Mouse (Mus musculus) spleen, postnatal 14 days (tissue): ENCODE results near the gene Fam173b.
"Not testable (repeated sequence)": the region's sequence is repeated elsewhere in the genome, so short reads cannot be mapped to it uniquely, and the experiment has no call there.

ENCODE experiments used
- DNase-seq, 2 experiments: peaks; one replicate each; pipeline ENCODE4 v3.0.0; 2021 to 2022; ENCODE audit warnings: low spot score in 2 of 2

The Fam173b gene

DNA sequence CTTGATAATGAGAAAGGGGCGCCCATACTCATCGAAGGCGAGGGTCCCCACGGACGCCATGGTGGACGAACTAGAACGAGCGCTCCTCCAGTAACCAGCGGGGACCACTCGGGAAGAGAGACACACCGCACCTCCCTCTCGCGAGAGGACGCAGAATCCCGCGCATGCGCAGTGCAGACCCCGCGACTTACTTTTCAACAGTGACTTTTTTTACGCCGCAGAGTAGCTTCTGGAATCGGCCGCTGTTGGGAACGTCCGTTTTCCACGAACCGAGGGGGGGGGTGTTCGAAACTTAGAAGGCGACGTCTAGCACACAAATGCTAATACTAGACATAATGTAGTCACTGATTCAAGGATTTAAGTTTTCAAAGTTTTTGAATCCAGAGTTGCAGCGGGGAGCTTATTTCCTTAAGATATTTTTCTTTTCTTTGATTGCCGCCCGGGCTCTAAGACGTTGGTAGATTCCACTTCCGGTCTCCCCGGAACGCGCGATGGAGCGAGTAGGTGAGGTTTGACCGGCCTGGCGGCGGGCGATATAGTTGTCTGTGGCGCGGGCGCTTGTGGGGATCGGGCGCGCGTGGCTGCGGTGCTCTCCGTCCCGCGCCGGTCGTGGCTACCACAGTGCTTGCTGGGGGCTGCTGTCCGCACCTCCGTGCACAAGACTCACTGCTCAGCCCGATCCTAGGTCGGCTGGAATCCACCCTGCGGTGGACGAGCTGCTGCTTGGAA lies at the start of gene Fam173b, which contains the start of gene Cct5:
Gene Fam173b, plus strand, starts transcription at position 207 of the 729 bp plus-strand sequence.
Gene Cct5, minus strand, starts transcription at position 159 of the 729 bp plus-strand sequence.
- peak; percentile 98 for DNase-seq

DNA sequence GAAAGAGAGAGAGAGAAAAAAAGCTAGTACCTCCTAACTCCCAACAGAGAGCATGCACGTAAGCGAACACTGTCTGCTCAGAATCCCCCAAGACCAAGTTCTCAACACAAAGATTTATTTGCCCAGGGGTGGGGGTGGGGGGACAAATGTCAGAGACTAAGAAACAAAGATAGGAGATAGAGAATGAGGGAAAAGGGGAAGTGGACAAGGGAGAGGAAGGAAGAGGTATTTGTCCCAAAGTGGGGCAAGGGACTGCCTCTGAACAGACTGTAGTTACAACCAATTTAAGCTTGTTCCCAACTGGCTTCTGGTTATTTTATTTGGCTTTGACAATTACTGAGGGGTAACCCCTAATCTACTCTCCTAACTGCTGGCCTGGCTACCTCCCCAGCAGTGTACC lies 46.8 kb upstream of the Fam173b start:
- no peak for DNase-seq

DNA sequence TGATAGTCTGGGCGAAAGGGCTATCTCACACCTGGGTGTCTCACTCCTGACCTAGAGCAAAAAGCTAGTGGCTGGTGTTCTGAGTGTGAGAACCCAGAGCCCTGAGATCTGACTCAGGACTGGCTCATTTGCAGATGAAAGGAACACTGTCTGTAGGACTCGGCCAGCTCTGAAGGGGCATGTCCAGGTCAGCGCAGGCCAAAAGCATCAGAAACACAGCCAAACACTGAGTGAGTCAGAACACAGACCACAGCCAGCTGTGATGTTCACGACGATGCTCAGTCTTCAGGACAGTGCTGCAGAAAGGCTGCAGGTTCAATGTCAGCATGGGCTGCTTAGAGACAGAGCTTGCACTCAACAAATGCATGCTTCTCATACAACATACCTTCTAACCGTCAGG lies 40.3 kb upstream of the Fam173b start:
- DNase-seq = no peak

DNA sequence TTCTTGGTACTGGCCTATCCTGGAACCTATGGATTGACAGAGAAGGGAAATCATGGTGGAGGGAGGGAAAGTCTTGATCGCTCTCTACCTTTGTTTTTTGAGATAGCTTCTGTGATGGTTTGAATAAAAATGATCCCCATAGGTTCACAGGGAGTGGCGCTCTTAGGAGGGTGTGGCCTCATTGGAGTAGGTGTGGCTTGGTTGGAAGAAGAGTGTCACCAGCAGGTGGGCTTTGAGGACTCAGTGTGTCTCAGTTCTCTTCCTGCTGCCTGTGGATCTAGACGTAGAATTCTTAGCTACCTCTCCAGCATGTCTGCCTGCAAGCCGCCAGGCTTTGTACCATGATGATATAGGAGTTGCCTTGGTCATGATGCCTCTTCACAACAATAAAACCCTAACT lies 39.7 kb upstream of the Fam173b start:
- DNase-seq = no peak

DNA sequence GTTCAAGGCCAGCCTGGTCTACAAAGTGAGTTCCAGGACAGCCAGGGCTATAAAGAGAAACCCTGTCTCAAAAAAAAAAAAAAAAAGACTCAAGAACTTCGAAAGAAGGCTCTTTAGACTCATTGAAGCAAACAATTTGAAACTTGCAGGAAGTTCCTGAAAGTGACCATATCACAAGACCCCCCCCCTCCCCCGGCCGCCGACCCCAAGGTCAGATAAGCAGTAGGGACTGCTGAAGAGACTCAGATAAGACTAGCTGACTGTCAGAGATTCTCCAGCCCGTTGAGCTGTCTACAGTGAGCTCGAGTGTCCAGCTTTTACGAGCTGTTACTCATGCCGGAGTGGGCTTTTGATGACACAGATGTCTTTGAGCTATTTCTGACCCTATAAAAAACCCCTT lies 38.8 kb upstream of the Fam173b start:
- no peak for DNase-seq

DNA sequence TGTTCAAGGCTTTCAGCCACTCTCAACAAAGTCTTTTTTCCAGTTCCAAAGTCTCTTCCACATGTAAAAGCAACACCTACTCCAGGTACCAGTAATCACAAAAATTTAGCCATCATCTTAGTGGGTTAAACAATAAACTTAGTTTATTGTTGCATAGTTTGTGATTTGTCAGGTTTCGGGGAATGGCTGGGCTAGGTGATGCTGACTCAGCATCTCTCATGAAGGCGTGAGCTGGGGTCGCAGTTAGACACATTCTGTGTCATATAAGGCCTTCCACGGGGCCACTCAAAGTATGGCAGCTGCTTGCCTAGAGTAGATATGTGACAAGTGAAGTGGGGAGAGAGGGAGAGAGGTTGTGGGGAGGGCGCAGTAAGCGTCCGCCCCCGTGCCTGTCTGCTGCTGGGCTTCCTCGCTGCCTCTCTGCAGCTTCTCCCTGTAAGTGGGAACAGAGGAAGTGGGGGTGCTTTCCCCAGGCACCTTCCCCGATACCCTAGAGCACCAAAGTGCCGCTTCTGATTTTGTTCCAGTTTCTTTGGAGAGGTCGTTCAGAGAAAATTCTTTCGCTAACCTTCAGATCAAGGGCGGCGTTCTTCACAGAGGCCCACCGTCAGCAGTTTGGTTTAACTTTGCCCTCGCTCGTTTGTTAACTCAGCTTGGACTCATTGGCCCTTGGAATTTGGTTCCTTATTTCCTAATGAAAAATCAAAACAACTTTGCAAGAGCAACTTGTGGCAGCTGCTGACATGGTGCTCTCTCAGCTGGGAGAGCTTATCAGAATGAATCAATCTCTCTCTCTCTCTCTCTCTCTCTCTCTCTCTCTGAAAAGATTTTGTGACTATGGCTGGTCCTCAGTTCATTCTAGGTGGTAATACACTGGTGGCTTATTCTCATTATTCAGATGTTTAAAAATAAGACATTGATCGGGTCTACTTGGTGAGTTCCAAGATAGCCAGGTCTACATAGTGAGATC lies 37.8 kb upstream of the Fam173b start:
- no peak for DNase-seq

DNA sequence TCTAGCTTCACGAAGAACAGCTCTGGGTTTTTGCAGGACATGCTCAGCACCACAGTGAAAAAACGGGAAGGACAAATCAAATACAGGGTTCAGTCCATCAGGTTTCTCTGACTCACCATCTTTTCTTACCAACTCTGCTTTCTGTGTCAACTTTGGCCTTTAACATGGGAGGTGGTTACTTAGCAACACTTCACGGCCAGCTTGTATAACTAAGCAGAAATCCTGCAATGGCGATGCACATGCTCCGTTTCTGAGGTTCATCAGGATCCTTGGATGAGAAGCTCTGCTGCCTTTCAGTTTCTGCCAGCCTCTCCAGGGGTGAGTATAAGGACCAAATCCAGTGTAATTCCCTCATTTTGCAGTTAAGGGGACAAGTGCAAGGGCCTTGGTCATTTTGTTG lies 36.5 kb upstream of the Fam173b start, which contains the start of gene Cmbl:
Gene Cmbl, plus strand, starts transcription at position 206 of the 400 bp plus-strand sequence.
- DNase-seq = no peak

DNA sequence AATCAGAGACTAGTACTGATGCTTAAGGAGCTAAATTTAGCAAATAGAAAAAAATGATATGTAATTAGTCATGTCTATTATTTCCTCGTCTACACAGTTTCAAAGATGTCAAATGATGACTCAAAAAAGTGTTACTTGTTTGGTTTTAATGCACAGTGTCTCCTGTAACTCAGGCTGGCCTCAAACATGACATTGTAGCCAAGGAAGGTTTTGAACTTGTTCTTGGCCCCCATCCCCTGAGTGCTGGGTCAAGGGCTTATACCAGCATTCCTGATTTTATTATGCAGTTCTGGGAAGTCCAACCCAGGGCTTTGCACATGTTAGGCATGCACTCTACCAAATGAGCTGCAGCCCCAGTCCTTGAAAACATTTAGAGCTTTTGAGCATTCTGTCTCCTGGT lies 35.9 kb upstream of the Fam173b start:
- no peak for DNase-seq

DNA sequence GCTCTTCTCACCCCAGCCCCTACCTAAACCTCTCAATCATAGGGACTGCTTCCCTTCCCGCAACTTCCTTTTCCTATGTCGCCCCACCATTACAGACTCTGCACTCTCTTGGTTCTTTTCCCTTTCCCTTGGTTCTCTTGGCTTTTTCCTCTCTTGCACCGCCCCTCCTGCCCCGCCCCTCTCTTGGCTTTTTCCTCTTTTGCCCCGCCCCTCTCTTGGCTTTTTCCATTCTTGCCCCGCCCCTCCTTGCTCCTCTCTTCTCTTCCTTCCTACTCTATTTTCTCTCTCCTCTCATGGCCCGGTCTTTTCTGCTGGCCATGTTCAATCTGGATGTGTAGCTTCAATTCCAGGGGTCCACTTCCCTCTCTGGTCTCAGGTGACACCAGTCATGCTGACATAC lies 34.2 kb upstream of the Fam173b start:
- no peak for DNase-seq

DNA sequence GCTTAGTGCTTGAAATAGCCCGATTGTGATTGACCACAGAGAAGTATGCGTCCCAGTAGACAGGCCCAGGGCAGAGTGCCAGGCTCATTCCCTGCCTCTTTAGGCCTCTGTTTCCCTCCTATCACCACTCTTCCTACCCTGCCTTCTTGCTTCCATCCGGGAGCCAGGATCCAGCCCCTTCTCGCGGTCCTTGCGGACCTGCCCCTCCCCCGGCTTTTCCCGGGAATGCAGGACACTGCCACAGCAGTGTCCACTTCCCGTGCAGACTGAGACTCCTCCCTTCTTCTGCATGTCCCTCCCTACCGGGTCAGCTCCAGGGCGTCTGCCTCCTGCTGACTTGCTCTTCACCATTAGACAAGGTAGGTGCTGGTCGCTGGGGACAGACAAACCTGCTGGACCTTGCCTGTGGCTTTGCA lies 33.1 kb upstream of the Fam173b start:
- no peak for DNase-seq

DNA sequence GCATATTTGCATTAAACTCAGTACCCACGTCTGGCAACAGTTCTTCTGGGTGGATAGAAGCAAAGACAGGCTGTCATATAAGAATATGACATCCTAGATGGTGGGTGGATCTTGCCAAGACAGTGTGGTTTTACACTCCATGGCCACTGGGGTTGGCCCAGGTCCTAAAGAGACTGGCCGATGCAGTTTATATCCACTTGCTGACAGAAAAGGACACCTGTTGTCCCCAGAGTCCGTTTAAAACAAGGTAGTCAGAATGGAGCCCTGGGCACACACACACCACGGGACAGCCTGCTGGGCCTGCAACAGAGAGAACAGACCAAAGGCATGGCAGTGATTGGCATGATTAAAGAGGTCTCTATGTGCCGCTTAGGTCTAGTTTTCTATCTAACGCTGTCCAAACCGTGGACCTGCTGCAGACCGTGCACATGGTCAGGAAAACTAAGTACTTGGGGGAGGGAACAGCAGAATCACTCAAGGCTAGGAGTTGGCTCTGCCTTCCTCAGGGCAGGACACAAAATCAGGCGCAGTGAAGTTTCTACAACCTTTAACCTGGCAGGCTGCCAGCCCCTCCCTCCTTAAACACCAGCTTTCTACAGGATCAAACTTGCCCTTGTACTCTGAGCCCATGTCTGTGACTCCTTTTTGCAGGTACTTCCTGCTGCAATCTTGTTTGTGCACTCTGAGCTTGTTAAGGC lies 32.2 kb upstream of the Fam173b start:
- no peak for DNase-seq

DNA sequence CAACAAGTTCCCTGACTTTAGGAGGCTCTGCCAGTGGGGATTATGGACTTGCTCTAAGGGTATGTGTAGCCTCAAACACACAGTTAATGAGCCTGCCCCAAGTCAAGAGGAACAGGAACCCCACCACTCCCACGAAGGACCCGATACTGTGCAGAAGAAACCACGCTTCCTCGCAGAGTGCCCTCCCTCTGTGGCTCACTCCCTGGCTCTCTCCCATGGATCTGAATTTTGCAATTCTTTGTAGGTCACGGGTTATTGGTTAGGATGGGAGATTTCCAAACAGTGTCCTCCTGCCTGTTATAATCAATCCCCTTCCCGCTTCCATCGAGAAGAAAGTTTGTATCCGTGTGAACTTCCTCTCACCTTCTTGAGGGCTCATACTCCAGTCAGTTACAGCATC lies 30.7 kb upstream of the Fam173b start:
- no peak for DNase-seq

DNA sequence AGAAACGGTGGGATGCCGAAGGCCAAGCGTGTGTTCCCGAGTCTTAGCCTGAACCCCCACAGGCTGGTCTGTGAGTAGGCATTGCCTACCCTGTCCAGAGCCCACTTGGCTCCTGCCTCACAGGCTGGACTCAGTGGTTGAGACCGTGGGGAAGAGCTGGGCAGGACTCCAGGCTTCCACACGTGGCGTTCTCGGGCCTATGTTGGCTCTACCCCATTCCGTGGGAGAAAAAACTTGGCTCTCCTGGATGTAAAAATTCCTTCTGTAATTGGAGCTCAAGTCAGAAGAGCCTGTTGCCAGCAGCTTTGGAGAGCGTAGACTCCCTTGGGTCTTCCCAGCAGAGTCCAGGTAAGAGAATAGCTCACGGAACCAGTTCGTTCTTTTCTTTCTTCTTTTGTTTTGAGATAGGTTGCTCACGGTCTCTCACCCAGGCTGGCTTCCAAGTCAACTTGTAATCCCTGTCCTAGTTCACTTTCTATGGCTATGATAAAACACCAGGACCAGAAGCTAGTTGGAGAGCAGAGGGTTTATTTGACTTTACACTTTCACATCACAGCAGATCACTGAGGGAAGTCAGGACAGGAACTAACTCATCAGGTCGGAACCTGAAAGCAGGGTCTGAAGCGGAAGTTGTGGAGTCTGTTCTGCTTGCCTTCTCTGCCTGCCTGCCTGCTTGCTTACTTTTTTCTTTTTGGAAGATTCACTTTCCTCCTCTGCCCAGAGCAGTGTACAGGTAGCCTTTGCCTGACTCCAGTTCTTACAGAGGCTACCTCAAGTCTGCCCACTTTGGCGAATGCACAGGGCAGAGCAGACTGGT lies 29.5 kb upstream of the Fam173b start:
- DNase-seq = no peak

DNA sequence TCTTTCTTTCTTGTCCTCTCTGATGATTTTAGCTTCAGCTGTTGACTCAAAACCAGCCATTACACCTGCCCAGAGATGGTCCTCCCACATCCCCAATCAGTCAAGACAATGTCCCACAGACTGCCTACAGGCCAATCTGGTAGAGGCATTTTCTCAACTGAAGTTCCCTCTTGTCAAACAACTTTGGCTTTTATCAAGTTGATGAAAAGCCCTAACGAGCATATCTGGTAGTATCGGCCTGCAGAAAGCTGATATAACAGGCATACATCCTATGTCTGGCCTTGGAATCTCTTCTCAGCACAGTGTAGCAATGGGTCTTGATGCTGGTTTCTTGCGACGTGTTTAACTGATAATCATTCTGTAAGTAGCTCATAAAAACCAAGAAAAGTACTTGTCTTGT lies 28.4 kb upstream of the Fam173b start:
- no peak for DNase-seq

DNA sequence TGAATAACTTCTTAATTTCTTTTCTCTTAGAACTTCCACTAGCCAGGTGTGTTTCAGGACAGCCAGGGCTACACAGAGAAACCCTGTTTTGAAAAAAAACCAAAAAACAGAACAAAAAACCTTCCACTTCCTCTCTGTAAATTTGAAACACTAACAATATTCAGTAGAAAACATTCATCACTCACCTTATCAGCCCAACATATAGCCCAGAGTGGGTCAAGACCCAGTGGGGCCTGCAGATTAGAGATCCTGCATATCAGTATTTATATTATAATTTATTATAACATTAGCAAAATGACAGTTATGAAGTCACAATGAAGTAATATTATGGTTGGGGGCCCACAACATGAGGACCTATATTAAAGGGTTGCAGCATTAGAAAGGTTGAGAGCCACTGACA lies 28.0 kb upstream of the Fam173b start:
- DNase-seq = no peak

DNA sequence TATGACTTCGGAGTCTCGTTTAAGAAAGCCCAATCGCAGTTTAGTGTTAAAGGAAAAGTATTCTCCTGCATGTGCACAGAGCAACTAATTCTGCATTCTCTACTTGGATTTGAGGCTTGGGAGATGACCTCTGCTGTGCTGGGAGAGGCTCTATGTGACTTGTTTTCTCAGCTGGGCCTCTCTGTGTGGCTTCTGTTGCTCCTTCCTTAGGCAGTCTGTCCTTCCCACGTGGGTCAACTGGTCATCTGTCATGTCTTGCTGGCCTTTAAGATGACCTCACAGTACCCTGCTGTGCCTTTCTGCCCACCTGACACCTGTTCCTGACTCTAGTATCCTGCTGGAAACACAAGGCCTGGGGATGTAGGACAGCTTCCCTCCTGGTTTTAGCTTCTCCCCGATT lies 25.6 kb upstream of the Fam173b start:
- DNase-seq = no peak

DNA sequence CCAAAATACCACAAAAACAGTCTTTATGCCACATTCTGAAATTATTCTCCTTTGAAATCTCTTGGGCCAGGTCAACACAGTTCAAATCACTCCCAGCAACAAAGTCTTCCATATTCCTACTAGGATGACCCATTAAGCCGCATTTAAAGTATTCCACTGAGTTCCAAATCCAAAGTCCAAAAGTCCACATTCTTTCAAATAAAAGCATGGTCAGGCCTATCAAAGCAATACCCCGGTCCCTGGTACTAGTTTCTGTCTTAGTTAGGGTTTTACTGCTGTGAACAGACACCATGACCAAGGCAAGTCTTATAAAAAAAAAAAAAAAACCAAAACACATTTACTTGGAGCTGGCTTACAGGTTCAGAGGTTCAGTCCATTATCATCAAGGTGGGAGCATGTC lies 20.6 kb upstream of the Fam173b start:
- not testable (repeated sequence) for DNase-seq

DNA sequence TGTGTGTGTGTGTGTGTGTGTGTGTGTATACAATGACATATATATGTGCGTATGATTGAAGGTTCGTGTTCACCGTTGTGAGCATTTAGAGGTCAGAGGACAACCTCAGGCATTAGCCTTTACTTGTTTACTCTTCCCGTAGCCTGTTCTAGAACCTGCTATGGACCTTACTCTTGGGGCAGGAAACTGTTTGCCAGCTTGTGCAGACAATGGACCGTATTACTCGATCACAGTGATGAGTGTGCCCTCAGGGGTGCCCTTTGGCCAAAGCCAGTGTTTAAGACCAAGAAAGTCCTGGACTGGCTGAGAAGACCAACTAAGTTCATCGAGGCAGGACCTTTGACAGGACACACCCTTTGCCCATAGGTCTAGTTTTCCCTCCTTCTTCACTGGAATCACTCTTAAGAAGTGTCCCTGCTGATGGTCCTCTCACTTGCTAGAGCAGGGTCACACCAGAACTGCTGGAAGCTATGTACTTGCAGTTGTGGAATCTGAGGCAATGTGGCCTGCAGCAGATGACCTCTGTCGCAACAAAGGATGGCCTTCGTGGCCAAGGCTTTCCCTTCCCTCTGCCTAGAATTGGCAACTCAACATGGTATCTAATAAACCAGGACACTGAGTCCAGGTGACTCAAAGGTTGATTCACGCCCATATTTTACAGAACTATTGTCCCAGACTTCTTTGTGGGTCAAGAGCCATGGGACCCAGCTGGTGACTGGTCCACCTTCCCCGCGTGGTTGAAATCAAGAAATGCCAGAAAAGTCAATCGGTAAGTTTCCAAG lies 18.2 kb upstream of the Fam173b start:
- no peak for DNase-seq

DNA sequence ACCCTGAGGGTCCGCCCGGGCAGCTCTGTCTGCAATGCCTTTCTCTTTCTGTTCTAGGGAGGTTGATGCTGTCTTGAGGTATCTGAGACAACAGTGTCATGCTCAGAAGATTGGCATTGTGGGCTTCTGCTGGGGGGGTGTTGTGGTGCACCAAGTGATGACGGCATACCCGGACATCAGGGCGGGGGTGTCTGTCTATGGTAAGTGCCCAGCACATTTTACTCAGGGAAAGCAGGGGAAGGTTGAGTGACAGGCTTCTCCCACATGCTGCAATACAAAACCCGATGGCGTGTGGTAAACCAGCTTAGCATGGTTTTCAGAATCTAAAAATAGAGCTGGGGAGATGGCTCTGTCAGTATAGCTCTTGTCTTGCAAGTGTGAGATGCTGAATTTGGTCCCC lies 16.4 kb upstream of the Fam173b start:
- no peak for DNase-seq

DNA sequence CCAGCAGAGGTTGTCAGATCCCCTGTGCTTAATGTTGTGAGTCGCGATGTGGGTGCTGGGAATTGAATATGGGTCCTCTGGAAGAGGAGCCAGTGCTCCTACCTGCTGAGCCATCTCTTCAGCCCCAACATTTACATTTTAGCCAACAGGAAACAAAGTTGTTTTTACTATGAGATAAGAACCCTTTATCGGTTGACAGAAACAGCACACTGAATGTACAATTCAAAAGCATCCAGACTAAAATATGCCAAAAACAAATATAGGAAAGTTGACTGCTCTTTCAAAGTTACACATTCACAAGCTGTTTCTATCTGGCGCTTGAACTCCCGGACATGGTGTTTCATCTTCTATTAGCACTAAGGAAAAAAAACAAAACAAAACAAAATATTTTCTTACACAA lies 15.6 kb upstream of the Fam173b start:
- no peak for DNase-seq

DNA sequence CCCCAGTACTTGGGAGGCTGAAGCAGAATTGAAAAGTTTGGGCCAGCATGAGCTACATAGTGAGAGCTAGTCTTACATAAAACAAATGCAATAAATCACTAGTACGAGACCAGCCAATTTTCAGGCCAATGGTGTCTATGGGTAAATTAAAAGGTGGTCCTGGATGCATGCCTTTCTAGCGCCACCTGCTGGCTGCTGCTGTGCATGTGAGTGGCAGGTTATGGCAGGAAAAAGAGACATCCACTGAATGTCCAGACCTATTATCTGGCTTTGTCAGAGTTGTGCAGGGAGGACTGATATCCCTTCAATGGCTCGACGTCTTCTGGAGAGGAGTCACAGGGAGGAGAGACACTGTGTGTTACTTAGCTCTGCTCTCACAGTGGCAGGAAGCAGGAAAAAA lies 15.1 kb upstream of the Fam173b start:
- DNase-seq = peak; percentile 69 to 80
